9 mouse cellular contexts compared by ENCODE assay signal in the genomic region with DNA sequence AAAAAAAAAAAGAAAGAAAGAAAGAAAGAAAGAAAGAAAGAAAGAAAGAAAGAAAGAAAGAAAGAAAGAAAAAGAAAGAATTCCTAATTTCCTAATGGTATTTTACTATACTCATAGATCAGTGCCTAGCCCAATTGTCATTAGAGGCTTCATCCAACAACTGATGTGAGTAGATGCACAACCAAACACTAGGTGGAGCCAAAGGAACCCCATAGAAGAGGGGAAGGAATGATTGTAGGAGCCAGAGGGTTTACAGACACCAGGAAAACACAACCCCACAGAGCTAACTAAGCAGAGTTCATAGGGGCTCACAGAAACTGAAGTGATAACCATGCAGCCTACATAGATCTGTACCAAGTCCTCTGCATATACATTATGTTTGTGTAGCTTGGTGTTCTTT. TPM values are rescaled to one million over a fixed set of nuclear protein-coding genes. Genes with fewer than 3 reads are reported as not detected.
DNase-seq lines count a peak whose midpoint lies in the region; TF ChIP-seq lines count a peak whose summit lies in the region.
"Had no signal": no experiment of that assay in that cellular context is flagged by ENCODE, and none has a peak within 500 bp of the region (broad histone marks: within the 10 kb centered on the region; RNA-seq: fewer than 3 reads in every experiment).

No protein-coding gene starts in this region.

- H3K36me3 ChIP-seq in ES-E14 (ENCODE audit: control insufficient read depth, insufficient read depth, low read length, poor library complexity, severe bottlenecking): no peaks in the 10 kb centered on the region
- no peaks in the 10 kb centered on the region for H3K36me3 ChIP-seq in forebrain, embryonic 10.5 days (replicated peaks)

- intact Hi-C loops in left cerebral cortex, postnatal 4 days (cut with DNase I): no loop called here

- H3K9me3 ChIP-seq in ES-E14 (ENCODE audit: control insufficient read depth, insufficient read depth, low read depth, low read length): no peaks in the 10 kb centered on the region
- no peaks in the 10 kb centered on the region for H3K9me3 ChIP-seq in forebrain, embryonic 10.5 days

- in situ Hi-C loops in ES-E14 (cut with MboI; ENCODE audit: low sequenced_read_pairs in 2 of 2, unreplicated experiment in 2 of 2): no loop called here

- no peaks in the 10 kb centered on the region for H3K27me3 ChIP-seq in forebrain, embryonic 10.5 days (ENCODE audit: poor library complexity, severe bottlenecking)

- no peak overlapping the region for H3K9ac ChIP-seq in ES-E14 (ENCODE audit: insufficient read depth, low read depth, low read length, poor library complexity, severe bottlenecking)

- H3K4me3 ChIP-seq in ES-E14 (ENCODE audit: insufficient read depth in 1 of 2, low read depth in 1 of 2, low read length in 2 of 2, poor library complexity in 1 of 2, severe bottlenecking in 1 of 2): no peak overlapping the region
- H3K4me3 ChIP-seq in forebrain, embryonic 10.5 days: no peak overlapping the region

- peak; percentile 3 for DNase-seq in cerebellum, adult 8-10 months
- DNase-seq in cerebellum, adult 11-12 months: no peak
- DNase-seq in layer of hippocampus, adult 9-11 months: peak; percentile 6
- no peak for DNase-seq in layer of hippocampus, postnatal 36 days
- DNase-seq in ES-E14 (ENCODE audit: low read depth, low spot score): peak; percentile 41
- DNase-seq in forelimb bud, embryonic 11.5 days (ENCODE audit: low read depth, low spot score): peak; percentile 18
- no peak for DNase-seq in left cerebral cortex, postnatal 4 days
- DNase-seq in forebrain, embryonic 10.5 days (ENCODE audit: extremely low spot score, low spot score): no peak
- DNase-seq: right cerebral cortex, postnatal 4 days had no signal

- no peaks in the 10 kb centered on the region for H3K4me1 ChIP-seq in ES-E14 (ENCODE audit: control insufficient read depth in 2 of 2, insufficient read depth in 2 of 2, low read length in 2 of 2, poor library complexity in 1 of 2)
- no peaks in the 10 kb centered on the region for H3K4me1 ChIP-seq in forebrain, embryonic 10.5 days

- H3K27ac ChIP-seq in ES-E14 (ENCODE audit: insufficient read depth, low read depth, low read length, poor library complexity, severe bottlenecking): no peak overlapping the region
- H3K27ac ChIP-seq in forebrain, embryonic 10.5 days: no peak overlapping the region

TF ChIP-seq in ES-E14, 5 proteins besides CTCF, POLR2A, EP300 and RAD21:
- no peak for TF ChIP-seq CHD2 (IDR thresholded peaks at IDR 0.05; ENCODE audit: low read depth, low read length)
- peak; percentile 42; the same call in 1 of the 2 replicates for TF ChIP-seq ZC3H11A (IDR thresholded peaks at IDR 0.05; ENCODE audit: borderline replicate concordance, low read depth, low read length)

RNA-seq across cellular contexts. Expression of a gene that starts 2.5 kb away (rescaled TPM):
- total RNA-seq in layer of hippocampus, postnatal 36 days (2021): not detected
- total RNA-seq in ES-E14 (2012; rRNA removed): 1.2 and 1.8 TPM in 2 replicates
- not detected for total RNA-seq in left cerebral cortex, postnatal 4 days (2021)
- polyA plus RNA-seq in forebrain, embryonic 10.5 days (2016; fragmentation: Nextera tagmentation; extraction: Ambion mirVana): 0.29 TPM in 1 of 2 replicates, not detected in the other

Comparison
In these comparisons a context has a peak if more than half of its experiments do, and no peak if none do; other contexts are left out.
1. DNase-seq: peak in cerebellum, adult 8-10 months (single experiment), layer of hippocampus, adult 9-11 months (single experiment), ES-E14 (single experiment) and forelimb bud, embryonic 11.5 days (single experiment); none in cerebellum, adult 11-12 months (single experiment), layer of hippocampus, postnatal 36 days (0 of 2), left cerebral cortex, postnatal 4 days (single experiment) and forebrain, embryonic 10.5 days (single experiment).